Mouse (Mus musculus) gastrocnemius, postnatal 36 days (tissue): ENCODE measurements around the gene Sptlc2. TPM values are rescaled to one million over a fixed set of nuclear protein-coding genes. Genes with fewer than 3 reads are reported as not detected.

Source experiments
- DNase-seq, 2 experiments: peaks; one replicate each; pipeline ENCODE4 v3.0.0; 2022
- intact Hi-C: fragments of 180-260 bp; cut with DNase I; formaldehyde crosslinking; loops from one replicate; pipeline ENCODE4 v1.15.1; 2025
- long read RNA-seq, 2 experiments: library from polyadenylated mRNA; stranded (forward); transcript quantifications; one replicate each; pipeline ENCODE4 v2.0.0; 2021
- total RNA-seq, 2 experiments: library from RNA; stranded (reverse); gene quantifications; 2 replicates each; pipeline ENCODE4 v1.2.3; 2021

The Sptlc2 gene
- total RNA-seq: 10 to 100 TPM in 1 of 2 experiments, 1 to 10 TPM in 1; 9.2 to 10.5 TPM
- long read RNA-seq, experiment 1, full-length matches to known transcripts: 2 of 2 reads
- long read RNA-seq, experiment 1, partial matches to known transcripts: 0 of 2 reads
- long read RNA-seq, experiment 1, other reads (novel, unspliced or antisense): 0 of 2 reads
- long read RNA-seq, experiment 2, full-length matches to known transcripts: 3 of 5 reads
- long read RNA-seq, experiment 2, partial matches to known transcripts: 2 of 5 reads
- long read RNA-seq, experiment 2, other reads (novel, unspliced or antisense): 0 of 5 reads

DNA sequence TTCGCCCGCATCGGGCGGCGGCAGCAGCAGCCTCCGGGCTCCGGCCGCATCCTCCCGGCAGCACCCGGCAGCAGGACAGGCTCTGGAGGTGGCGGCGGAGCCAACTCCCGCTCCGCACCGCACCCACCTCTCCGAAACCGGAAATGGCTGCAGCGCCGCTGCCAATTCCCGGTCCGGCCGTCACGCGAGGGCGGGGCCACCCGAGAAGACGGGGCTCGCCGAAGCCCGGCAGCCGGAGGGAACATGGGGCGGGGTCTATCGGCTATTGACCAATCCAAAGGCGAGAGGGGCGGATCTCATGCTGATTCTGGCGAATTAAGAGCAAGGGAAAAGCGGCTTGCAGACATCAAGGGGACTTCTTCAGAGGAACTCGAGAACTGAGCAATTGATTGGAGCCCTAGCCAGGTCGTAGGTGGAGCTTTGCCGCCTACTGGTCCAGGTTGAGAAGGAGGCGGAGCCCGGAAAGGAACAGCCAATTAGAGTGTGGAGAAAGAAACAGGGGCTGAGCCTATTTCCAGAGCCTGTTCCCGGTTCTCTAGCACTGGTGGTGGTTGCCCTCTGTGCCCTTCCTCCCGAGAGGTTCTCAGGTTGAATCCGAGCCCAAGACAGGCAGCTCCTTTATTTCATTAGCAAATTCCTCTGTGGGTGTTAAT is at the start of gene Sptlc2:
Sptlc2 (minus strand) TSS at position 234 of the 653 bp plus-strand sequence.
- intact Hi-C loops: no loop called here
- peak; percentile 99 for DNase-seq

DNA sequence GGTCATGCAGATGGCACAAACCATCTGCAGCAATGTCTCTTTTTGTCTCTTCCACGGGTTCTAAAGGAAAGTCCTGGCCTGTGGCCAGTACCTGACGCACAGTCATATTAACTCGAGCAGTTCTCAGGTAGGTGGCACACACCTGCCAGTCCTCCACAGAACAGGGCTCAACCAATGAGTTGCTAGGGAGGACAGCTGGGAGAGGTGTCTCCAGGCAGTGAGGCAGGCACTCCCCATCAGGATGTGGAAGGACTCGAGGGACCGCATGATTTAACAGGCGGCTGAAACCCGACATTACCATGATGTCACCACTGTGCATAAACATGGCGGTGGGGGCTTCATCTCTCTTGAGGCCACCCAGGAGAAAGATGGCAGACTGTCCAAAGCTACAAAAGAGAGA is 40.7 kb upstream of the Sptlc2 start:
- no peak for DNase-seq
- intact Hi-C loops: no loop called here

DNA sequence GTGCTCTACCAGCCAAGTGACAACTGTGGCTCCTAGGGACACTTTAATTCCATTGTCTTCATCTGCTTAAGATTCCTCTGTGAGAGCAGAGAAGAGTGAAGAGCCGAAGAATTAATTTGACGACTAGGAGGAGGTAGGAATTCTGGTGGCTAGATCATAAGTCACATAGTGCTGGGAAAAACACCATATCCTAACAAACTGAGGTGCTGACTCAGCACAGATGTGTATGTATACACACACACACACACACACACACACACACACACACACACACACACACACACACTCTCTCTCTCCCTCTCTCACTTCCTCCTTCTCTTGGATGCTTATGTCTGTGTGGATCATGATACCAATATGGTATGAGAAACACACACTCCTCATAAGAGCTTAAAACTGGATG is 40.1 kb upstream of the Sptlc2 start:
- no peak for DNase-seq
- intact Hi-C loops: no loop called here

DNA sequence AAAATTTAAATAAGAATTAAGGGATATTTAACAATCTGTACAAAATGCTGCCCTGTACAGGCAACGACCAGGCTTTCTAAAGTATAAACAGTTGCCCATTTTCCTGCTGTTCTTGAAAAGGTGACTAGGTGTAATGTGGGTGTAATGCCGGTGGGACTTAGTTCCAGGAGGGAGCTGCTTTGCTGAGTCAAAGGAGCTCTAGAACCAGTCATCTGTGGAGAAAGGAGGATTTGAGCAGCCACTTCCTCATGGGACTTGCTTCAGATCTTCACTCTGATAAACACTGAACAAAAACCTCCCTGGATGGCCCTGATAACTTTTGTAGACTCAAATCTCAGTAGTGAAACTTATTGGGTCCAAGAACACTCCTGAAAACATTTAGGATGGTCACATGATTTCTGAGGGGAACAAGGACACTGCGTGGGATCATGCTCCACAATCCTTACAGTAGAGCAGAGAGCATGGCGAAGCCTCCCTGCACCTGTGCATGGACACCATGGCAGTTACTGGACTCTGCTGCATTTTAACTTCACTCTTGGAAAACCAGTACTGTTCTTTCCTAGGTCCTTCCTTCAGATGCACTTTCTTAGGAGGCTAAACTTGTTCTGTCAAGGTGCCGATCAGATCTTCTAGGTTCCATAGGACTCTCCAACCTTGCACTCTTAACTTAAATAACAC is 38.3 kb upstream of the Sptlc2 start:
- no peak for DNase-seq
- intact Hi-C loops: no loop called here

DNA sequence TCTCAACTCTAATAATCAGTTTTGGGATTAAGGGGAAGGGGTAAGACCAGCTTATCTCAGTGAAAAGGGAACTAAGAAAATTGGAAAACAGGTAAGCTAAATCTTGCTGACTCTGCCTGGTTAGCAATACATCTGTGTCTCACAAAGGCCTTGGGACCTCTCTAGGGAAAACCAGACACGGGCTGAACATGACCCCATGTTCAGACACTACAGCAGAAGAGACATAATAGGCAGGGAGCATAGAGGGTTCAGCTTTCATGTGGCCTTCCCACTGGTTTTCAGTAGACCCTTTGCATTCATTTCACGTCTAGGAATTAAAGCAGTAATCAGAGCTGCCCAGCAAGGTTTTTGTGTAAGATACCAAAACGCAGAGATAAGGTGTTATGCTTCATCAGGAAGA is 36.4 kb upstream of the Sptlc2 start:
- DNase-seq: no peak
- intact Hi-C loops: no loop called here

DNA sequence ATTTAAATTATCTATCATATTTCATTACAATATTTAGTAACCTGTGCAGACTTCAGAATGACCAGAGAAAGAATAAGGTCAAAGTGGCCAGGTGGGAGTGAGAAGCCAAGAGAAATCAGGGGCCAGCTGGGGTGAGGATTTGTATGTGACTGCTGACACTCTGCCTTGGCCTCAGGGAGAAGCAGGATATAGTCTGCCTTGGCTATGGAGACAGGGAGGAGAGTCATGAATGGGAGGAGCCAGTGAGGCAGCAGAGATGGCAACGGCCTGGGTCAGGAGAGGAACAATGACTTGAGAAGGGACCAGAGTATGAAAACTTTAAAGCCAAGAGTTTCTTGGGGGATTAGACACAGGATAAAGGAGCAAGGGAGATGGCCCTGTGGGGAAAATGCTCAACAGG is 35.5 kb upstream of the Sptlc2 start:
- intact Hi-C loops: no loop called here

DNA sequence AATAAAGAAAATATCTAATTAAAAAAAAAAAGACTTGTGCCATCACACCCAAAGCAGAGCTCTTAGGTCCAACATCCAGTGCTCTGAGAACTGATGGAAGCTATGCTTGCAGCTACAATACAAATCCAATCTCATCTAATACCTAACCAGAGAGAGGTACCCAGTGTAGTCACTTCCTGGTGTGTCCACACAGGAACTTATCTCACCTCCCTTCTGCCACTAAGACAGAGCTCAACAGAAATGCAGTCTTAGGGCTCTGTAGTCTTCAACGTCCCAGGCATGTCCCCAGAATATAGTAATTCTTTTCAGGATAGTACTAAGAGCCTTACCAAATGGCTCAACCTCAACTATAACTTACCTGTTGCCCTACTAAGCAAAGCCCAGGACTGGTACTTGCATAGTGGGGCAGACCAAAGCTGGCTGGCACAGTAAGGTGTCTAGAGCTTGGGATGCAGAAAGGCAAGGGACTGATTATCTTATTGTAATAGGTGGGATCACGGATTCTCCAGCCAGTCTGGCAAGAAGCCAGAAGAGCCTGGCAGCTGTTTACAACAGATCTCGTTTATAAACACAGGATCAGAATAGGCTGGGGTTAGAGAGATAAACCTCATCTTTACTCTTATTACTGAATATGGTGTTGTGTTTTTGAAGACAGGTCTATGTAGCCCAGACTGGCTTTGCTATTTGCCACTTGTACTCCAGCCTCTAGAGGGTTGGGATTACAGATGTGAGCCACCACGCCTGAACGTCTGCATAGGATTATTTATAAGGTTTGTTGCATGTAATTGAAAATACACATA is 33.8 kb upstream of the Sptlc2 start:
- no peak for DNase-seq
- intact Hi-C loops: no loop called here

More for the DNA sequence above, 35.5 kb upstream of the Sptlc2 start:
- DNase-seq: no peak

DNA sequence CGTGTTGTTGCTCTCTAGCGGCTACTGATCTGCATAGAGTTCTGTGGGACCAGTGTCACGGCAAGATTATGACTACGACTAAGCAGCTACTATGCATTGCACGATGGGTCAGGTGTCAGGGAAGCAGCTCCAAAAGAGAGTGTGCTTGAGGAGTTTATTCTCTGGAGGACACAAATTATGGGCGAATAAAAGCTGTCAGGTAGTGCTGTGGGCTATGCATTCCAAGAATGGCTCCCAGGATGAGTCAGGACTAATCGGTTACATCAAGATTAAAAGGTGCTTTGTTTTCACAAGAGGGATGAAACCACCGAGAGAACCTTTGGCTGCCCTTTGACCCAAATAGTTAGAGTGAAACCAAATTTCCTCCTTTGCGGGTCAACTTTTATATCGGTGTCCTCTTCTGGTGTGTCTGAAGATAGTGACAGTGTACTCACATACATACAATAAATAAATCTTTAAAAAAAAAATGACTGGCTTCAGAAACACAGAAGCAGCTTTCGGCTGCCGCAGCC is 31.9 kb upstream of the Sptlc2 start:
- intact Hi-C loops: loop anchor here (10.0 kb wide), 1 partner anchor 155 kb away; the partner anchor contains the start of genes Ahsa1 and Vipas39
- DNase-seq: no peak

DNA sequence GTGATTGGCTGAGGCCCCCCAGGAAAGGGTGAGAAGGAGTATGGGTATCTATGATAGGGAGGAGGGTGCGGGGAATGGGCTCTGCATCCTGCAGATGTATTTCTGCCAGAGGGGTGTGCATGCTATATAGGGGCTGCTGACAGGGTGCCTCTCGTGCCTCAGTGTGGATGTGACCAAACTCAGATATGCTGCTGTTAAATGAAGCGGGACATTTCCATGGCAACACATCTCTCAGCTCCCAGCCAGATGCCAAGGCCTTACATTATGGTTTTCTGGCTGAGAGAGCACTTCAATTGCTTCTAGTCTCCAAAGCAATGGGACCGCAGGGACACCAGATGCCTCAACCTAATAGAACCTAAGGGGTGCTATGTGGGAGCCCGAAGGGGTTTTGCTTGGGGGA is 30.8 kb upstream of the Sptlc2 start:
- intact Hi-C loops: loop anchor here (10.0 kb wide), 1 partner anchor 154 kb away; the partner anchor contains the start of genes Ahsa1 and Vipas39

DNA sequence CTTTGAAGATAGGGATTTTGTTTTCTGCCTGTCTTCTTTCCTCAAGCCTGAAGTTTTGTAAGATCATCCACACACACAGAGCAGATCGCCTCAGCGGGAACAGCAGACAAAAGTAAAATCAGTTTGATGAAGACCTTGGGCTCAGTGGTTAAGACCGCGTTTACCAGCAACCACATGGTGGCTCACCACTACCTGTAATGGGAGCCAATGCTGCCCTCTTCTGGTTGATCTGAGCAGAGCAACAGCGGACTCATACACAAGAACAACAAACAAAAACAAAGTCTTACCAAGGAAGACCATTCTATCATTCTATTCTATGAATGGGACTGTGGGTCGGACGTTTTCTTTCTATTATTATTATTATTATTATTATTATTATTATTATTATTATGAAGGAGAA is 28.5 kb upstream of the Sptlc2 start:
- intact Hi-C loops: loop anchor here (10.0 kb wide), 1 partner anchor 152 kb away; the partner anchor contains the start of genes Ahsa1 and Vipas39
- DNase-seq: peak; percentile 30 to 32

More for the DNA sequence above, 30.8 kb upstream of the Sptlc2 start:
- DNase-seq: no peak

DNA sequence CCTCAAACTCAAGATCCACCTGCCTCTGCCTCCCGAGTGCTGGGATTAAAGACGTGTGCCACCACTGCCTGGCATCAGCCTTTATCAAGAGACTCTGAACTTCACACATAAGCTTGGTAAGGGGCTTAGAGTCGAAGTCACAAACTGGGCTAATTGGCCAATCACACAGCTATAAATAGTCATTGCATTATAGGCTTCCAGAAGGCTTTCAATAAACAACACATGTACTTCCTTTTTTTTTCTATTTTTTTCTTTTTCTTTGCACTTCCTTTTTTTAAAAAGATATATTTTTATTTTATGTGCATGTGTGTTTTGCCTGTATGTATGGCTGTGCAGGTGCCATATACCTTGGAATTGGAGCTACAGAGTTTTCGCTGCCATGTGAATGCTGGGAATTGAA is 27.2 kb upstream of the Sptlc2 start:
- DNase-seq: no peak
- intact Hi-C loops: loop anchor here (10.0 kb wide), 1 partner anchor 151 kb away; the partner anchor contains the start of genes Ahsa1 and Vipas39

DNA sequence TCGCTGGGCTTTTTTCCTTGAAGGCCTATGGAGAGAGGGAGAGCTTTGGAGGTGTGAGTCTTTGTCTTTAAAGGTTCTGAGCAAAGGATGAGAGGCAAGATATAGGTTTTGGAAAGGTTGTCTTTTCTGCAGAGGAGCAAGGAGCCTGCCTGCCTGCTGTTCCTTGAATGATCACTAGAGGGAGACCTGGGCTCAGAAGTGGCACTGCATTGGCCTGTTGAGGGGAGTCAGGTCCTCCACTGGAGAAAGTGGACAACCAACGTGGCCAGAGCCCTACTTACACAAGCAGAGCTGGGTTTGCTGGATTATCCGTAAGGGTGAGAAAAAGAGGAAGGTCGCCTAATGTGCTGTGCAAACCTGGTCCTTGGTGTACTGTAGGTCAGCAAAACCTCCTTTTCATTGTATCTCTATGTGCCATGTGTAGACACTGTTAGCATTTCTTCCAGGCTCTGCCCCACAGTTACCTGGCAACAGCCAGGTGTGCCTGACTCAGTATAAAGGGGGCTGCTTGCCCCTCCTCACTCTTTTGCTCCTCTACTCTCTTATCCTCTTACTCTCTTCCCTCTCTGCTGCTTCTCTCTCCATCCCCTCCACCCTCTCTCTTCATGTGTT is 25.1 kb upstream of the Sptlc2 start:
- intact Hi-C loops: loop anchor here (10.0 kb wide), 1 partner anchor 148 kb away; the partner anchor contains the start of genes Ahsa1 and Vipas39
- DNase-seq: peak; percentile 37 to 55

DNA sequence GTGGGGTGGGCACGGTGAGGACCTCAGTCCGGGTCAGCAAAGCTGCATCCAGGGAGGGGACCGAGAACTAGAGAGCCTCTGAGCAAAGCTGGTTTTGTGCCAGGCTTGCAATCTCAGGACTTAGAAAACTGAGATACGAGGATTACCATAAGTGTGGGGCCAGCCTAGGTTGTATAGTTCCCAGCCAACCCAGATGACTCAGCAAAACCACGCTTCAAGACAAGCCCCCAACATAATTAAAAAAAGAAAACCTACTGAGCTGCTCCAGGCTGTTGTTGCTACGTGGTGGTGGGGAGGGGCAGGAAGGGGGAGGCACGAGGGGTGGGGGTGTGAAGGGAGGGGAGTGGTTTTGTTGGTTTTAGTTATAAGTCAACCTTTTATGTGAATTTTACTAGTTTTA is 22.8 kb upstream of the Sptlc2 start:
- intact Hi-C loops: loop anchor here (10.0 kb wide), 1 partner anchor 146 kb away; the partner anchor contains the start of genes Ahsa1 and Vipas39
- DNase-seq: no peak

DNA sequence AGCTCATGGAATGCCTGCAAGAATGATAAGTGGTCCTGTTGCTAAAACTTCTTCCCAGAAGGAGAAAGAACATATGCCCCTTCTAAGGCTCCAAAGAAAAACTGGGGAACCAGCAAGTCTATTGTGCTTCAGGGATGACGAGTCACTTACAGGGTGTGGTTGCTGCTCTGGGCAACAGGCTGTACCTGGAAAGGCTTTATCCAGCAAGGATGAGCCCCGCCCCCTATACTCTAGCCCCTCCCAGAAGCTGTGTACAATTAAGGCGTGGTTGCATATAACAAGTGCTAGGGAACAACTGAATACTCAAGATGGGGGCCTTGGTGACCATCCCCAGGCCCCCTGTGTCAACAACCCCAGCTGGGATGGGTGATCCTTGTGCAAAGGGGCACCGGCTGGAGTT is 21.0 kb upstream of the Sptlc2 start:
- intact Hi-C loops: no loop called here
- DNase-seq: no peak

DNA sequence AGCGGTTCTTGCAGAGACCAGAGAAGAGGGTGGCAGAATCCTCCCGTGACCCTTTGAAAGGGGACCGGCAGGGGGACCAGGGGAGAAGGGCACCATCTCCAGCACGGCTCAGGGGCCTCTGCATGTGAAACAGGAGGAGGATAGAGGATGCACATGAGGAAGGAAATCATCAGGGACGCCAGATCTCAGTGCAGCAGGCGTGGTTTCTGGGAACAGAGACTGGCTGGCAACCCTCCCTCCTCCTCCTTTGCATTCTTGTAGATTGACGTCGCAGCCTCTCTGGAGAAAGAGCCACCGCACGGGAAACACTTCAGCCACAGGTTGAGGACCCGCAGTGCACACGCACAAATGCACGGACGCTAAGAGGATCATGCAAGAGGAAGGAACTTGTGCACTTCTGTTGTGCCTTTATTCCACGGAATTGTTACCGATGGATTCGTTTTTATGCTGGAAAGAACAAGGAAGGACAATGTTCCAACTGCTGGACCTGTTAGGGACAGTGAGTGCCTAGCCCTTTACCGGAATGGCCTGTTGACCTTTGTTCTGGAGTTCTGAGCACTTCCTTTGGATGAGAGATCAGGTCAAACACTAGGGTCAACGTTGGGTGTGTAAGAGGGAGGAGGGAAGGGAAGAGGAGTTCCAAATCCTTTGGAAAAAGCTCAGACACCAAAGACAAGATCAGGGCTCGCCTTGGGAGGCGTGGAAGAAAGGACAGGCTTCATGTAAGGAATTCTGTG is 19.9 kb upstream of the Sptlc2 start:
- peak in 1 of 2 experiments; percentile 23 for DNase-seq
- intact Hi-C loops: no loop called here

DNA sequence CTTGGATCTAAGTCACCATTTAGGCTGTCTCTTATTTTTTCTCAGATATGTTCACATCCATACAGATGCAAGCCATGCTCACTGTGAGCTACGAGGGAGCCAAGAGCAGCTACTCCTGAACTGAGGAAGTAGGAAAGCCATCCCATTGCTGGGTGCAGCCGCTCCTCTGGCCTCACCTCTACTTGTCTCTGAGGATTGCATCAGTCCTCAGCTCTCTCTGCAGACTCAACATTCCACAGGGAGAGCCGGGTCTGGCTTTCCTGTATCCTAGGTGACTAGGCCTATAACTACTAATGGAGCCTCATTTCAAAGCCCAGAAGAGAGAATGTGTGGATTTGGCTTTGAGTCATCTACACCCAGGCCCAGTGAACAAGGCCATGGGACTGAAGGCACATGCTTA is 17.6 kb upstream of the Sptlc2 start:
- no peak for DNase-seq
- intact Hi-C loops: no loop called here

DNA sequence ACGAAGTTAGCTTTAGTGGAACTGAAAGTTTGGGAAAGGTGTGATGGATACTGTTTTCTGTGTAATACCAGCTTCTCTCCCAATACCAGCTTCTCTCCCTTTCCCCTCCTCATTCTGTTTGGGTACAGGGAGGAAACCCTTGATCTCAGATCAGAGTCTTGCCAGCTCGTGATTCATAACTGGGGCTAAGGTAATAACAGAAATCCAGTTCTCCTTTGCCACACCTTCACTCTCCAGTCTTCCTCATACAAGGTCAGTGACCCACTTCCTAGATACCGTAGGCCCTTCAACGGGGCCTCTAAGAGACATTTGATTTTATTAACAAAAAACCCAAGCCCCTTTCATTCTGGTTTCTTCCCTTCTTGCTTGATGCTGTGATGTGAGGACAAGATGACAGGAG is 17.0 kb upstream of the Sptlc2 start:
- intact Hi-C loops: no loop called here

DNA sequence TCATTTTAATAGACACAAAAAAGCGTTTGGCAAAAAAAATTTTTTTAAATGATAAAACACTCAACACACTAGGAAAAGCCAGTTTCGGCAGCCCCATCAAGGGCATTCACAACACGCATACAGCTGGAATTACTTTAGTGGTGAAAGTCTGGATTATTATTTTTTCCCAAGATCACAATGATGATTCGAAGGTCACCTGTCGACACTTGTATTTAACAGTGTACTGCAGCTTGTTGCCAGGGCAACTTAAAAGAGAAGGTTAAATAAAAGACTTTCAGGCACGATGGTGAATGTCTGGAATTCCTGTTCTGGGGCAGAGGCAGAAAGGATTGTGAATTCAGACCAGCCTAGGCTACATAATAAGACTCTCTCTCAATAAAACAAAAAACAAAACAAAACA is 13.7 kb upstream of the Sptlc2 start:
- DNase-seq: no peak

More for the DNA sequence above, 17.0 kb upstream of the Sptlc2 start:
- DNase-seq: no peak

More for the DNA sequence above, 13.7 kb upstream of the Sptlc2 start:
- intact Hi-C loops: no loop called here
